Mouse (Mus musculus) brain, embryonic 14.5 days (tissue): ENCODE results near the gene Lonp1.

Experiments
- CTCF ChIP-seq: fragments of 200-500 bp; IDR thresholded peaks from 2 replicates; pipeline ENCODE4 v1.5.1; 2012; ENCODE audit warnings: inconsistent platforms, mild to moderate bottlenecking, moderate library complexity, borderline replicate concordance; ENCODE audit not compliant: insufficient read depth, insufficient read length; ENCODE audit errors: extremely low read depth
- POLR2A ChIP-seq: fragments of 200-500 bp; IDR thresholded peaks from 2 replicates; pipeline ENCODE4 v1.6.1; 2012; ENCODE audit warnings: mild to moderate bottlenecking, inconsistent platforms, borderline replicate concordance; ENCODE audit not compliant: poor library complexity, insufficient read depth, insufficient read length, severe bottlenecking; ENCODE audit errors: extremely low read depth

- TF ChIP-seq CTCF (no peak), POLR2A (no peak)
Measured at GRCm38 (mm10) chr17:56583611-56584256, 43.0 kb downstream of the Lonp1 start.
